Mouse (Mus musculus): Measurements from ENCODE around the gene Fkrp.

The Fkrp gene

DNA sequence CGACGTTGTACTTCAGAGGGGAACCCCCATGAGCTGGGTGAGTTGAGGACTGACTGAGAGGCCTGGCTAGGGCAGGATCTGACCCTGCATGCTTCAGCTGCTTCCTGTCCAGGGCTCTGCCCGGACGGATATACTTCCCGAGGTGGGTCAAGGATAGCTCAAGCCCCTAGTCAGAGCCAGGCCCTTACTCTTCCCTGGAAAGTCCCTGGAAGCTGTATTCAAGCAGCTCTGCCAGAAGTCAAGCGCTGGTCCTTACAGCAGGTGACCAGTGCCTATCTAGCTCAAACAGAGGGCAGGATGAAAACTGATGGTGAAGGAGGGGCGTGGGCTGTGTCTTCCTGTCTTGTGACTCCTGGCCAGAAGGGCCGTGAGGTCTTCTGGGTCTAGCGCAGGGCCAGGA is 13.9 kb upstream of the Fkrp start:
- no peak for DNase-seq (ENCODE audit: low spot score)

DNA sequence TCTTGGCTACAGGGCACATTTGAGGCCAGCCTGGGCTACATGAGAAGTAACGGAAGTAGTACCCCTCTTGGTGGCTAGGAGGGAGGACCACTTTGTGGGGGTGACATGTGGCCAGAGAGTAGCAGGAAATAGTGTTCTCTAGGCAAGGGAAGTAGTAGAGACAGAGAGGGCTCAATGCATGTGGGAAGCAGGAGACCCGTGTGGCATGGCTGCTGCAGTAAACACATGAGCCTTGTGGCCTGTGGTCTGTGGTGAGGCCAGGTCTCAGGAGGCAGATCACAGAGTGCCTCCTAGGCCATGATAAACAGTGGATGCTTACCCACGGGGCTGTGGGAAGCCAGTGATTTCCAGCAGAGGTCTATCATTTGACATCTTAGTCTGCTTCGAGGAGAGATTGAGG is 10.7 kb upstream of the Fkrp start:
- DNase-seq (ENCODE audit: low spot score), result no peak

DNA sequence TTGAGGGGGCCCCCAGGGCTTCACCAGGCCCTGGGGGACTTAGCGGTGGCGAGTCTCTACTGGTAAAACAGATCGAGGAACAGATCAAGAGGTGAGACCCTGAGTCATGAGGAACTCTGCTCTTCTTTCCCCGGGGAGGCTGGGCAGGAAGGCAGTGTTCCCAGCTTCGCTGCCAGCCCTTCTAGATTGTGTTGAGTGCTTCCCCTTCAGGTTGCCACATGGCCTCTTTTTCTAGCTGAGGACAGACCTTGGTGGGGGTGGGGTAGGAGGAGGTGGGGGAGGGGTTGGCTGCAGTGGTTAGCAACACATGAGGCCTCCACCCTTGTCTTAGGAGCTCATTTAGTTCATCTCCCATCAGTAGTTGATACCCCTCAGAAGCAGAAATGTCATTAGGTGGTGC is 10.0 kb upstream of the Fkrp start:
- DNase-seq (ENCODE audit: low spot score), result no peak

DNA sequence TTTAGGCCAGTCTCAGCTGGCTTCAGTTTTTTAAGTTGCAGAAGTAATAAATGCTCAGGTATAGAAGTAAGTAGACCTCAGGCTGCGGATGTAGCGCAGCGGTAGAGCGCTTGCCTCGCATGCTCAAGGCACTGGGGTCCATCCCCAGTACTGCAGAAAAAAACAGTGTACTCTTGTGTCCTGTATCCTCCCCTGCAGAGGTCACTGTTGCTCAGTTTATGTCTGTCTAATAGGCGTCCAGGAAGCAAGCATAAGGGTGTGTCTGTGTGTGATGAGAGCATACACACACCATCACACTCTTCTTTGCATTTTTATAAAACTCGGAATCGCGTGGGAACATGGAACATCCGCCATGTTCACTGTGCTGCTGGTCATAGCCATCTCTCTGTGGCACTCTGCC is 9.3 kb upstream of the Fkrp start:
- no peak for DNase-seq (ENCODE audit: low spot score)

DNA sequence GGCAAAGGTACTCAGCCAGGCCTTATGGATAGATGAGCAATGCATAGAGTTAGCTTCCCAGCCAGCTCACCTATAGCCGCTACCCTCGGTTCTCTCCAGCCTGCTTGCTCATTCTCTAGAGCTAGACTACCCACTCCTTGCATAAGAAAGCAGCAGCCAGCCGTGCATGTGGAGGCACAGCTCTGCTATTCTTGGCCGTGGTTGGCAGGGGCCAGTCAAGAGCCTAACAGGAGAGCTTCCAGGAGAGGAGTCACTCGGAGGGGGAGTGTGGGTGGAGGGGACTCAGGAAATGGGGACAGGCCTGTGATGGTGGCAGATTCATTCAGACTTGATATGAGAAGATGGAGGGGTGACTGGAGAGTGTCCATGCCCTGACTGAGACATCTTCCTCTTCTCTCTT is 7.2 kb upstream of the Fkrp start:
- no peak for DNase-seq (ENCODE audit: low spot score)

DNA sequence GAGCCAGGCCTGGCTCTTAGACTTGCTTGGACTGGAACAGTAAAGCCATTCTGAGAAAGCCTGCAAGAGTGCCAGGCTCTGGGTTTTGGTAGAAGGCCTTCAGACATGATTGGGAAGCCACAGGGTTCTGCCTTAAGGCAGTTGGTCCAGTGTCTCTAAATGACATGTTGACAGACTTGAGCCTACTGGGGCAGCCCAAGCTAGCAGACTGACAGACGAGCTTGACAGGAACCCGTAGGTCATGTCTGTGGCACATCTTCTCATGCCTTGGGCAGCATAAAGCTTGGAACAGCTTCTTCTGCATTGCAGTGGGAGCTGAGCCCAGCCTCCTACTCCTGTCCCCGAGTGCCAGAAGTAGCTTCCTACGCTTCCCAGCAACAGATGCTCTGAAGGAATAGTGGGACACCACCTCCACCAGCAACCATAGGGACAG is 5.2 kb upstream of the Fkrp start:
- DNase-seq (ENCODE audit: low spot score), result no peak

DNA sequence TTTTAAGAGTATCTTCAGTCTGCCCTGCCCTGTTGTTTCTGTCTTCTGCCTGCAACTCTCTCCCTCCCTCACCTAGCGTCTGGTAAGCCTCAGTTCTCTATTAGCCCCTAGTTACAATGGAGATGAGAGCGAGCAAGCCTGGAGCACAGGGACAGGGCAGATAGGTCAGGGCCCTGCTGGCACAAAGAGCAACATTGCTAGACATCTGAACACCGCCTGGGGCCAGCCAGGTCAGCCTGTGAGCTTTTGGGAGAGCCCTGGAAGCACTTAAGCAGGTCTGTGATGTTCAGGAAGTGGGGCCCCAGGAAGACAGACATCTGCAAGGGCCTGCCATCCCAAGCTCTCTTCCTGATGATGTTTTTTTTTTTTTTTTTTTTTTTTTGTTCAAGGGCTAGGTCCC is 4.6 kb upstream of the Fkrp start:
- DNase-seq (ENCODE audit: low spot score), result no peak

DNA sequence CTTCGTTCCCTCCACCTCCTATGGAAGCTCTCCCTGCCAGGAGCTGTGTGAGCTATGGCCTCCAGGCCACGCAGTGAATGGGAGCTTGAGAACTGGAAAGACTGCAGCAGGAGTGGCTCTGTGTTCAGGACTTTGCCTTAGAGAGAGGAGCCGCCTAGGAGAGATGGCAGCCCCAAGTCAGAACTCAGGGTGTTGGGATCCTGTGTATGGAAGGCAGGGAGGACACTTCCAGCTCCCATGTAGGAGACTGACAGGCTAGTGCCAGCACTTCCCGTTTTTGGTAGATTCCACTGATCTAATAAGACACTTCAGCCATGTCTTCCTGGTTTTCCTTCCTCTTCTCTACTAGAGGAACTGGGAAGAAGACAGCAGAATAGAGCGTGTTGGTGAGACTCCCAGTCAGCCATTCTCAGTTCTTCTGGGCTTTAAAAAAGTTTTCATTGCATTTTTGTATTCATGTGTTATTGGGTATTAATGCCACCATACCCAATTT is 3.8 kb upstream of the Fkrp start:
- DNase-seq (ENCODE audit: low spot score), result no peak

DNA sequence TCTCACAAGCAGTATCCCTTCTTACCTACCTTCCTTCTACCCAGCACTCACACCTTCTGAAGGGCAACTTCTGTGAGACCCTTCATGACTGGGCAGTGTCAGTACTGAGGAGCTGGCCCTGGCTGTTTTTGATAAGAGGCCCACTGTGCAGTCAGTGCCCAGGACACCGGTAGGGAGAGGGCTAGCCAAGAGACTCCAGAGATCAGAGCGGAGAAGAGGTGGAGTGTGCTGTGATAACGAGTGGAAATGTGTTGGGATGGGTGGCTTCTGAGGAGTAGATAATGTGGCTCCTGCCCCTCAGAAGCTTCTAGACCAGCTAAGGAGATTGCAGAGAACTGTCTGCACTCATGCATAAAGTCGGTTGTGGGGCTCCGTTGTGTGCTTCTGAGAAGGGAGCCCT is 3.3 kb upstream of the Fkrp start:
- no peak for DNase-seq (ENCODE audit: low spot score)

DNA sequence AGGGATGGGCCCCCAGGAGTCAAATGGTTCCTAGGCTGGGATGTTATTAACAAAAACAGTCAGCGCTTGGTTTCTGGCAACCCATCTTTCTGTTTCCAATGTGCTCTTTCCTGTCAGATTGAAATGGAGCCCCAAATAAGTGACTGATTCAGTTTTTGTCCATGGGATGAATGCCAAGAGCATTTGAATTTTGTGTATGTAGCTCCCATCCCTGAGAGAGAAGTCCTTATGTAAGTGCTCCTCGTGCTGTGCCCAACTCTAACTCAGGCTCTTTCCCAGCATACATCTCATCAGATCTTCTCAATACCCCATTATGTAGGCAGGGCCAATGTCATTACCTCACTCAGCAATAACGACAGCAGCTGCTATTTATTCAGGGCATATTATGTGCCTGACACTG is 1.2 kb upstream of the Fkrp start:
- no peak for DNase-seq (ENCODE audit: low spot score)

DNA sequence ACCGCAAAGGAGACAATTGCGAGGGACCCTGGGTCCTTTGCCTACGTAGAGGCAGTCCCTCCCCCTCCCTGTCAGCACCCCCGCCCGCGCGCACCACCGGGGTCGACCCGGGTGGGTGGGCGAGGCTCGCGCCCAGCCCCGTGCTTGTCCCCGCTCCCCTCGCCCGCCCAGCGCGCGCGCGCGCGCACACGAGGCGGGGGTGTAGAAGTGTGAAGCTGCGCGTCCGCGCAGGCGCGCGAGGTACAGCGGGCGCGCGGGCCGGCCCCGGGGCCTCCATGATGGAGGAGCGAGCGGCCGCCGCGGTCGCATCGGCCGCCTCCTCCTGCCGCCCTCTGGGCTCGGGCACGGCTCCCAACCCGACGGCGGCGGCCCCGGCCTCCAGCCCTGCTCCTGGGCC is 456 bp downstream of the Fkrp start:
- DNase-seq (ENCODE audit: low spot score), result no peak

DNA sequence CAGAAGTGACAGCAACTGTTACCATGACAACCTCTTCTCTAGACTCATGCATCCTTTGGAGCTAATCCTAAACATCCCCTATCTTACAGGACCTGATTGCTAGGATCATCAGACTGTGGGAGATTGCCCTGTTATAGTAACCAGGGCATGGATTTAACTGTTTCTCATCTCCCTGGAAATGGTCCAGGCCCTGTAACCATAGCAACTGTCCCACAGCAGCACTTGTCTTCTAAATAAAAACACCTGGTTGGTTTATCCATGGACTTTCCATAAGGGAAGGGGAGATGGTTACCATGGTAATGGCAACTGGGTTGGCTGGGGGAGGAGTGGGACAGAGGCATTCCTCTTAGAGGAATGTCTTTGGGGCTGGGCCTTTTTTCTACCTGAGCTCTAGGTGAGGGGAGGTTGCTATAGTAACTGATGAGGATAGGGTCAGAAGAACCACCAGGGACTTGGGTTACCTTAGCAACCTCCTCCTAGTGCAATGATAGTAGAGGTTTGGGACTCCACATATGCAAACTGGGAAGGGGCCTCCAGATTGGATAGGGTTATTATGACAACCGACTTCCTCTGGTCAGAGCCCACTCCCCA is 1.1 kb downstream of the Fkrp start, which contains the start of gene Strn4:
Gene Strn4, plus strand, starts transcription at position 539 of the 591 bp plus-strand sequence.
- DNase-seq (ENCODE audit: low spot score), result no peak

DNA sequence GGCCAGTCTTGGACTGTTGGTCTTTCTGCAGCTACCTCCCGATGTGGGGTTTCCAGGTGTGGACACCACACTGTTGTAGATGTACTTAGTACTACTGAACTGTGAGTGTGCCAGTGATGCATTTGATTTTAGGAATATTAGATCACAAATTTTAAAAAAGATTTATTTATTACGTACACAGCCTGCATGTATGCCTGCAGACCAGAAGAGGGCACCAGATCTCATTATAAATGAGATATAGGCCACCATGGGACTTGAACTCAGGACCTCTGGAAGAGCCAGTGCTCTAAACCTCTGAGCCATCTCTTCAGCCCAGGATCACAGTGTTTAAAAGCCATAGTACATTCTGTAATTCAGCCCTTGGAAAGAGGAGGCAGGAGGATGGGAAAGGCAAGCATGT is 4.0 kb downstream of the Fkrp start:
- no peak for DNase-seq (ENCODE audit: low spot score)

DNA sequence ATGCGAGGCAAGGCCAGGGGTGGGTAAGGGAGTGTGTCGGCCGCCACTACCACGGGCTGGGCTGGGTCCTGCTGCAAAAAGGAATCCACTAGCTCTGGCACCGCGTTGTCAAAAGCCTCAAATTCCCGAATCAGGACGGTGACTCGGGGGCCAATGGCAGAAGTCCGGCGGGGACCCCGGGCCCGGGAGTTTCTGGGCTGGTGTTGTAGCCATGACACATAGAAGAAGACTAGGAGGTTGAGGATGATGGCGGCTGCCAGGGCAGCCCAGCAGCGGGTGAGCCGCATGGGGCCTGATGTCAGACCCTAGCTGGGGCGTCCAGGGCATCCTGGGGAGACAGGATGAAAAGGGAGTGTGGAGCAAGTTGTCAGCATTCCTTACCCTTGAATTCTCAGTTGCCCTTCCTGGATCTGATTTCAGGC is 4.9 kb downstream of the Fkrp start:
- no peak for DNase-seq (ENCODE audit: low spot score)

DNA sequence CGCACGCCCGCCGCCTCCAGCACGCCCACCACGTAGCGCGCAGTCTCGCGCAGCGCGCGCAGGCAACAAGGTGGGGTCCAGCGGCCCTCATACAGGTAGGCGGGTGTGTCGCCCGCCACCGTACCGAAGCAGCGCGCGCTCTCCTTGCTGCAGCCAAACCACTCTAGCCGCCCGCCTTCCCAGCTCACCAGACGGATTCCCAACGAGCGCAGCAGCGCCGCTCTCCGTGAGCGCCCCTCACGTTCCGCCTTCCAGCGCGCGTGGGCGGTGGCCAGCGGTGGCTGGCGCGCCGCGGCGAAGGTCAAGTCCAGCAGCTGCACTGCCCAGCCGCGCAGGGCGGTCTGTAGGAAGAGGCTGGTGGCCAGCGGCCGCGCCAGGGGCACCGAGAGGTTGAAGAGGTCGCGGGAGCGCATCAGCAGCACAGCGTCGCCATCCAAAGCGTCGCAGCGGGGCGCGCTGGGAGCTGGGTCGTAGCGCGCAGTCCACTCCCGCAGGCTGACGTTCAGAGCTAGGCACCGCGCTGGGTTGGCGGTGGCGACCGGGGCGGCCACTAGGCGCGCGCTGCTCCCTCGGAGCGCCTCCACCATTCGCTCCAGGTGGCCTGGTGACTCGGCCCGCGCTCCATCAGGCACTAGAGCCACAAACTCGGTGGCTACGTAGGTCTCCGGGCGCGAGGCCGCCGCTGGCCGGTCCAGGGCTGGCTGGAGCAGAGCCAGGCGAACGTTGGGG is 5.4 kb downstream of the Fkrp start:
- no peak for DNase-seq (ENCODE audit: low spot score)

DNA sequence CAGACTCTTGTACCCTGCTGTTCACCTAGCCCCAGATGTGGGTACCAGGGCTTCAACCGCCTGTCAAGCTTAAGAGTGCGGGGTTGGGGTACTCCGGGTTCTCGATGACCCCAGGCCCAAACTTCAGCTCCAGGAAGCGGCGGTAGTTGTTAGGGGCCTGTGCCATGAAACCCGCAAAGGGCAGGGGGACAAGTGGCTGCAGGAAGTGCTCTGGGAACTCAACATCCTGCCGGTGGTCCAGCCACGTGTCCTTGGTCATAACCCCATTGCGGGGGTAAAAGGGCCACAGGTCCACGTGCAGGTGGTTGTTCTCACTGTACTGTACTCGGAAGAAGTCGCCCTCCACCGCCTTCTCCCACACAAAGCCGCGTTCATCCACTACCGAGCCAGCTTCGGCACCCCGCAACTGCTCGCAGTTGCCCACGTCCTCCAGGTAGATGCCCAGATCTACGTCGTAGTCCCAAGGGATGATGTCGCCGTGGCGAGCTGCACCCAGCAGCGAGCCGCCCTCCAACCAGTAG is 6.1 kb downstream of the Fkrp start:
- DNase-seq (ENCODE audit: low spot score), result no peak

DNA sequence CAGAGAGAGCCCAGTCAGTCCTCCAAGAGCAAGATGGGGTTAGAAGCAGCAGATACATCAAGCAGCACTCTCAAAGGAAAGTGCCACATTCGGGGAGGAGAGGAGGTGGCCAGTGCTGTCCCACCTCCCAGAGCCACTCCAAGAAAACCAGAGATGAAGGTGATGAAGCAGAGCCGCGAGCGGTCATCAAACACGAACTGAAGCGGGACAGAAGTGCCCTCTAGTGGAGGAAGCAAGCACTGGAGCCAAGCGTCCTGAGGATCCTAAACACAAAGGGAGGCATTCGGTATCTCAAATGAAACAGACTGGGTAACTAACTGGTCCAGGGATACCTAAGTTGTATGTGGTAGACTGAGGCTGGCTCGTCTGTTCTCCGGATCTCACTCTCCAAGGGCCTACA is 6.8 kb downstream of the Fkrp start:
- no peak for DNase-seq (ENCODE audit: low spot score)

DNA sequence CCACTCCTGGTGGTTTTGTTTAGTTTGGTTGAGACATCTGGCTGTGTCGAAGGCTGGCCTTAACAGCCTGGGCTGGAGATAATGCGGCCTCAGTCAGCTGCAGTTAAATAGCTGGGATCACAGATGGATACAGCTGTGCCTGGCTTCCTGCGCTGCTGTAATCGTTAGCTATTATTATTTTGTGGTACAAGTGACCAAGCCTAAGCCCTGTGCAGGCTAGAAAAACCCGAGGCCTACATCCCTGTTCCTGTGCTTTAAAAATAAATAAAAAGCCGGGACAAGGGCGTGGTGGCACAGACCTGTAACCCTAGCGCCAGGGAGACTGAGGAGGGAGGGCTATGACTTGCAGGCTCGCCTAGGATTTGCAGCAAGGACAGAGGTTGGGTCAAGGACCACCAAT is 7.9 kb downstream of the Fkrp start:
- no peak for DNase-seq (ENCODE audit: low spot score)

DNA sequence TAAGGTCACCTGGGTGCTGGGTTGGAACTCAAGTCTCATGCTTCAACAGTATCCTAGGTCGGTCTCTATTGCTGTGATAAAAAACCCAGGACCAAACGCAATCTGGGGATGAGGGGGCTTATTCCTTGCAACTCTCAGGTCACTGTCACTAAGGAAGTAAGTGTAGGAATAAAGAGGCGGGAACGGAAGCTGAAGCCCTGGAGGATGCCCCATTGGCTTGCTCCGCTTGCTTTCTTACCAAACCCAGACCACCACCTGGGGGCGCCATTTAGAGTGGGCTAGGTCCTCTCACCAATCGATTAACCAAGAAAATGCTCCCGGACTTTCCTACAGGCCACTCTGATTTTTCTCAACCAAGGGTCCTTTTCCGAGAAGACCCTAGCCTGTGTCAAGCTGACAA is 8.6 kb downstream of the Fkrp start:
- DNase-seq (ENCODE audit: low spot score), result no peak

DNA sequence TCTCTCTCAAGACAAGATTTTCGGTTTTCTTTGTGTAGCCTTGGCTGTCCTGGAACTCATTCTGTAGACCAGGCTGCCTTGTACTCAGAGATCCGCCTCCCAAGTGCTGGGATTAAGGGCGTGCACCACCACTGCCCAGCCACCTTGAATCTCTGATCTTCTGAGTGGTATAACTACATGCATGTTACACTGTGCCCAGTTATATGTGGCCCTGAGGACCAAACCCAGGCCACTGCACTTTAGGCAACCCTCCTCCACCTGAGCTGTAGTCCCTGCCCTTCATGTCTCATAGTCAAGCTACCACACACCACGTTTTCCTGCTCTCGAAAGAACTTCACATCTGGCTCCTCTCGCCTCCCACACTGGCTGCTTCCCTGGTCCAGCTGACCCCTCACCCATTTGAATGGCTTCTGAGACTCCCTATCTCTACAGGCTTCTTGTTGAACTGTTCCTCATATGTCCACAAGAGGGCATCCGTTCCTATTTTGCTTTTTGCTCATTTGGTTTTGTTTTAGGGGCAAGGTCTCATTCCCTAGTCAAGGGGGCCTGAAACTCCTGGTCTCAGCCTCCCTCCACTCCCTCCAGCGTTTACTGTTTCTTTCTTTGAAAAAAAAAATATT is 12.0 kb downstream of the Fkrp start:
- no peak for DNase-seq (ENCODE audit: low spot score)

DNA sequence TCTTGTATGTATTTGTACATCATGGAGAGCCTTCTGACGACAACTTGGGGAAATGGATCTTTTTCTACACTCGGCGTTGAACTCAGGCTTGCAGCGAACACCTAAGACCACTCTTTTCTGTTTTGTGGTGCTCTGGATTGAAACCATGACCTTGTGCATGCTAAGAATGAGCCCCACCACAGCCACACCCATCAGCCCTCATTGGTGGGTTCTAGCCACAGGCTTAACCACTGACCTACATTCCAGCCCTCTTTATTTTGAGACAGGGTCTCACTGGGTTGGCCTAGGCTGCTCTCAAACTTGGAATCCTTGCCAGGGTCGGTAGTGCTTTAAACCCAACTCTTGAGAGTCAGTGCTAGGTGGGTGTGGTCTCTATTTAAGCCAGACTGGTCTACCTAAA is 21.6 kb downstream of the Fkrp start:
- no peak for DNase-seq (ENCODE audit: low spot score)

DNA sequence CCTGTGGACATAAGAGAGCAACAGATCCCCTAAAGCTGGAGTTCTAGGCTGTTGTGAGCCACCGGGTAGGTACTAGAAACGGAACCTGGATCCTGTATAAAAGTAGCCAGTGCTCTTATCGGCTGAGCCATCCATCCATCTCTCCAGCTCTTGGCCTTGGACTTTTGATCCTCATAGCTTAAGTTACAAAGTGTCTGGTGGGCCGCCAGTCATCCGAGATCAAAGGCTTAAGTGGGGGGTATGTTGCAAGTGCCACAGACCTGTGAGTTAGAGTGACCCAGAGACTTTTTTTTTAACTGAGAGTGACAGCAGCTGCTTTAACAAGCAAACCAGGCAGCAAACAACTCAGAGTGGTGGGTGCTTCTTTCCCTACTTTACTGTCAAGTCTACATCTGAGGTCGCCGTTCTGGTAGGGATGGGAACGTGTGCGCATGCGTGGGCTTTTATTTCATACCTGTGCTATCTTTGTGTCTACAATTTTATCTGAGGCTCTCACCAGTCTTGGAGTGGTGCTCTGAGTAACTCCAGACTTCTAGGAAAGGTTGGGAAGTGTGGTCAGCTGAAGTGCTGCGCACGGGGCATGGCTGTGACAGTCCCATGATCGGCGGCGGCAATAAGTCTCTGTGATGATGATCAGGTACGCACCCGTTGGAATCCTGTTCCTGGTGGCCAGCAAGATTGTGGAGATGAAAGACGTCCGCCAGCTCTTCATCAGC is 23.4 kb downstream of the Fkrp start:
- no peak for DNase-seq (ENCODE audit: low spot score)

DNA sequence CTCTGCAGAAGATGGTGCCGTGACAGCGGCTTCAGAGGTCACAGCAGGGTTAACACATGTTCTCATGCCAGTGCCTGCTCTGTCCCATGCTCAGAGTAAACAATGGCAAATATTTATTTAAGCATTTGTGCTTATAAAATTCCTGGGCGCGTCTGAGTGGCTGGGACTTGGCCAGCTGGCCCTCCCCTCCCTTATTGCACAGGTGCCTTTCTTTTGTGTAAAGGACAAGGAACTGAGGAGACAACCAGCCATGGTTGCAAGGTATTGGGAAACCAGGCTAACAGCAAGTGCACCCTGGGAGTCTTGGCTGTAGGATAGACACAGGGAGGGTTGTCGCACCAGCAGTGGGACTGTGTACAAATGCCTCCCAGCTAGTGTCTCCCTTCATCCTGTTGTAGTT is 24.2 kb downstream of the Fkrp start:
- no peak for DNase-seq (ENCODE audit: low spot score)
